ENCODE assay signal across 27 mouse cellular contexts in the genomic region with DNA sequence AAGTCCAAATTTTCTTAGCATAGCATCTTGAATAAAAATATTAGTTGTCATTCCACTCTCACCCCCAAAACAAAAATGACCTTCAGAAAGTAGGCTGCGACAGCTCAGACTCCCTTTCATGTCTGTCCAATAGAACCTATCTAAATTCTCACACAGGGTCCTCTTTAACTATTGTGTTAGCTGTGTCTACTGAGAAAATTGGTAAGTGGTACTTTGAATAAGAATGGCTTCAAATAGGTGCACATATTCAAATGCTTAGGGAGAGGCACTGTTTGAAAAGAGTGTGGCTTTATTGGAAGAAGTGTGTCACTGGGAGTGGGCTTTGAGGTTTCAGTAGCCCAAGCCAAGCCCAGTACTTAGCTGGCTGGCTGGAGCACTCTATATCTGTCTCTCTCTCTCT.
A peak's percentile ranks its signal among the peaks of the same experiment; 100 is the strongest.
DNase-seq lines count a peak whose midpoint lies in the region; ATAC-seq and TF ChIP-seq lines count a peak whose summit lies in the region.
"Had no signal": no experiment of that assay in that cellular context is flagged by ENCODE, and none has a peak within 500 bp of the region (broad histone marks: within the 10 kb centered on the region; RNA-seq: fewer than 3 reads in every experiment).

No protein-coding gene starts in this region.

- intact Hi-C loops in left cerebral cortex, postnatal 4 days (cut with DNase I) = no loop called here
- intact Hi-C loops in gastrocnemius, adult 2 months (cut with DNase I) = no loop called here

- in situ Hi-C loops in ES-E14 (cut with MboI; ENCODE audit: low sequenced_read_pairs in 2 of 2, unreplicated experiment in 2 of 2) = no loop called here

- no peak overlapping the region for H3K27ac ChIP-seq in ES-E14 (ENCODE audit: insufficient read depth, low read depth, low read length, poor library complexity, severe bottlenecking)
- H3K27ac ChIP-seq in gastrocnemius, adult 2 months = no peak overlapping the region
- no peak overlapping the region for H3K27ac ChIP-seq in forebrain, embryonic 13.5 days

- DNase-seq in ES-CJ7 (ENCODE audit: low read depth, low spot score) = peak; percentile 63
- DNase-seq in ES-E14 (ENCODE audit: low read depth, low spot score) = peak; percentile 20
- peak; percentile 68 for DNase-seq in R1 (ENCODE audit: low read depth, low spot score)
- DNase-seq in ZHBTc4 (ENCODE audit: low read depth, low spot score) = peak; percentile 76
- DNase-seq in left cerebral cortex, postnatal 4 days = no peak
- no peak for DNase-seq in gastrocnemius, adult 2 months
- DNase-seq in c-Kit-positive CD71-positive TER-119-positive erythroid progenitor cells, embryonic 14.5 days (ENCODE audit: low spot score) = no peak
- DNase-seq: adrenal gland, adult 2 months; adrenal gland, adult 8-10 months; adrenal gland, postnatal 10 days; adrenal gland, postnatal 14 days; adrenal gland, postnatal 25 days; adrenal gland, postnatal 36 days; B cell, adult 2 months; cerebellum, adult 11 months; cerebellum, adult 11-12 months; cerebellum, adult 18-20 months; cerebellum, adult 2 months; cerebellum, adult 8-10 months; cerebellum, adult 9-10 months; cerebellum, adult 9-11 months had no signal

- H3K4me2 ChIP-seq in forebrain, embryonic 13.5 days = no peak overlapping the region

- H3K4me1 ChIP-seq in ES-E14 (ENCODE audit: control insufficient read depth in 2 of 2, insufficient read depth in 2 of 2, low read length in 2 of 2, poor library complexity in 1 of 2) = peaks cover 0 to 12% of the 10 kb centered on the region in 2 experiments; a peak in 1 of 4 replicates
- peaks cover 38% of the 10 kb centered on the region for H3K4me1 ChIP-seq in forebrain, embryonic 13.5 days

- H3K27me3 ChIP-seq in forebrain, embryonic 13.5 days = no peaks in the 10 kb centered on the region
- H3K27me3 ChIP-seq: CH12.LX, Patski had no signal

- TF ChIP-seq CTCF in gastrocnemius, adult 2 months (IDR thresholded peaks at IDR 0.05) = no peak

- H3K4me3 ChIP-seq in ES-E14 (ENCODE audit: insufficient read depth in 1 of 2, low read depth in 1 of 2, low read length in 2 of 2, poor library complexity in 1 of 2, severe bottlenecking in 1 of 2) = no peak overlapping the region
- H3K4me3 ChIP-seq in gastrocnemius, adult 2 months = no peak overlapping the region
- H3K4me3 ChIP-seq in forebrain, embryonic 13.5 days = no peak overlapping the region

- H3K36me3 ChIP-seq in ES-E14 (ENCODE audit: control insufficient read depth, insufficient read depth, low read length, poor library complexity, severe bottlenecking) = no peaks in the 10 kb centered on the region
- no peaks in the 10 kb centered on the region for H3K36me3 ChIP-seq in forebrain, embryonic 13.5 days (ENCODE audit: poor library complexity, severe bottlenecking)
- H3K36me3 ChIP-seq: G1E had no signal

- ATAC-seq in forebrain, embryonic 13.5 days = no peak
- ATAC-seq: activated CD4-positive, CD25-positive, alpha-beta regulatory T cell, adult 4 months; CD4-positive, CD25-positive, alpha-beta regulatory T cell, adult 4 months; Patski had no signal

- WGBS in forebrain, embryonic 13.5 days = 53% methylated on average over 1 of the region's 1 CpGs

- H3K9me3 ChIP-seq in ES-E14 (ENCODE audit: control insufficient read depth, insufficient read depth, low read depth, low read length) = no peaks in the 10 kb centered on the region
- H3K9me3 ChIP-seq in forebrain, embryonic 13.5 days (replicated peaks) = no peaks in the 10 kb centered on the region

- H3K9ac ChIP-seq in ES-E14 (ENCODE audit: insufficient read depth, low read depth, low read length, poor library complexity, severe bottlenecking) = no peak overlapping the region
- H3K9ac ChIP-seq in forebrain, embryonic 13.5 days = no peak overlapping the region

TF ChIP-seq in ES-E14, 5 proteins besides CTCF, POLR2A, EP300 and RAD21:
- TF ChIP-seq MAFK (IDR thresholded peaks at IDR 0.05; ENCODE audit: insufficient read depth, low read depth, low read length) = no peak

Comparison
In these comparisons a context has a peak if more than half of its experiments do, and no peak if none do; other contexts are left out.
1. DNase-seq: peak in ES-CJ7 (single experiment), ES-E14 (single experiment), R1 (single experiment) and ZHBTc4 (single experiment); none in left cerebral cortex, postnatal 4 days (single experiment), gastrocnemius, adult 2 months (single experiment) and c-Kit-positive CD71-positive TER-119-positive erythroid progenitor cells, embryonic 14.5 days (single experiment).